Mouse (Mus musculus) midbrain, embryonic 11.5 days (tissue): ENCODE results near the gene Mex3d. TPM values are rescaled to one million over a fixed set of nuclear protein-coding genes. Genes with fewer than 3 reads are reported as not detected.

Source experiments
- ATAC-seq: fragments of 200-750 bp; cut with Nextera tagmentation; 2 replicates; pipeline ENCODE4 v1.8.0; 2017; ENCODE audit warnings: moderate TSS enrichment, moderate library complexity; ENCODE audit not compliant: low FRiP score
- DNase-seq: peaks from one replicate; pipeline ENCODE4 v3.0.0; 2015; ENCODE audit warnings: low spot score; ENCODE audit errors: missing footprints
- H3K27ac ChIP-seq: fragments of 300-500 bp; sonication (generic); 2 replicates; pipeline ENCODE4 v1.5.1; 2014; ENCODE audit warnings: low read depth, low read length
- H3K27me3 ChIP-seq: fragments of 300-500 bp; sonication (generic); 2 replicates; pipeline ENCODE4 v1.6.1; 2014; ENCODE audit warnings: mild to moderate bottlenecking, low read length, moderate library complexity, mixed read lengths; ENCODE audit not compliant: control insufficient read depth, insufficient read depth
- H3K36me3 ChIP-seq: fragments of 300-500 bp; sonication (generic); 2 replicates; pipeline ENCODE4 v1.6.1; 2014; ENCODE audit warnings: mild to moderate bottlenecking, low read length, moderate library complexity, mixed read lengths; ENCODE audit not compliant: control insufficient read depth, insufficient read depth
- H3K4me1 ChIP-seq: fragments of 300-500 bp; sonication (generic); 2 replicates; pipeline ENCODE4 v1.6.1; 2014; ENCODE audit warnings: low read length; ENCODE audit not compliant: control insufficient read depth, insufficient read depth
- H3K4me2 ChIP-seq: fragments of 300-500 bp; sonication (generic); 2 replicates; pipeline ENCODE4 v1.6.1; 2014; ENCODE audit warnings: mild to moderate bottlenecking, moderate library complexity
- H3K4me3 ChIP-seq: fragments of 300-500 bp; sonication (generic); 2 replicates; pipeline ENCODE4 v1.5.1; 2014; ENCODE audit warnings: low read depth, low read length
- H3K9ac ChIP-seq: fragments of 300-500 bp; sonication (generic); 2 replicates; pipeline ENCODE4 v1.6.1; 2014; ENCODE audit warnings: low read length
- H3K9me3 ChIP-seq: fragments of 300-500 bp; sonication (generic); 2 replicates; pipeline ENCODE4 v1.6.1; 2016; ENCODE audit warnings: low read length; ENCODE audit not compliant: control insufficient read depth
- WGBS: fragments of 180-500 bp; shearing (Covaris S2); extraction: QIAGEN DNeasy Blood & Tissue Kit; methylation state at CpG from one replicate; pipeline ENCODE4 v1.1.7; 2014; 5-methylcytosine and 5-hydroxymethylcytosine counted together
- polyA plus RNA-seq: library from polyadenylated mRNA; unstranded; fragments of >200 nt; fragmentation: Nextera tagmentation; extraction: Ambion mirVana; gene quantifications from 2 replicates; pipeline ENCODE4 v1.2.1, GENCODE M21; 2014

The Mex3d gene
- polyA plus RNA-seq, 1 experiment from 2014 or later: 11.8 TPM

DNA sequence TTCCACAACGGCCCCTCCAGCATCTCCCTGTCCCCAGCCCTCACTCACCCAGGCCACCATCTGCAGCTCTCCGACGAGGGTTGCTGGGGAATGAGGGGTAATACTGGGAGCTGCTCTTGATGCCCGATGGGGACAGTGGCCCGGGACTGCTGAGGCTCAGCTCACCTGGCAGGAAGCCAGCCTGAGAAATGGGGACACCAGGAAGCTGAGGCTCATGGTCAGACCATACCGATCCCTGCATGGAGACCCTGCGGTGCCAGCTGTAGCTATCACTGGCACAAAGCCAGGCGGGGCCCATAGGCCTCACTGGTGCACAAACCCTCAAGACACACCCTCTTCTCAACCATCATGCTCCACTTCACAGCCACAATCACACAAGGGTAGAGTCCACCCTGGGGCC is 32.0 kb upstream of the Mex3d start:
- H3K27ac ChIP-seq: no peak overlapping the region
- no peak overlapping the region for H3K4me2 ChIP-seq
- 93% methylated on average over 8 of the region's 8 CpGs for WGBS
- H3K36me3 ChIP-seq: peaks cover 61% of the 10 kb centered on the region
- ATAC-seq (no peak), DNase-seq (no peak)
- H3K9ac ChIP-seq: no peak overlapping the region
- H3K4me3 ChIP-seq: no peak overlapping the region
- no peaks in the 10 kb centered on the region for H3K27me3 ChIP-seq
- no peaks in the 10 kb centered on the region for H3K9me3 ChIP-seq
- H3K4me1 ChIP-seq: no peaks in the 10 kb centered on the region; the same call in 1 of the 2 replicates

- no peaks in the 10 kb centered on the region; the same call in 1 of the 2 replicates for H3K4me1 ChIP-seq
- WGBS: 88% methylated on average over 3 of the region's 3 CpGs
- no peak for DNase-seq
- H3K27me3 ChIP-seq: no peaks in the 10 kb centered on the region
- no peak overlapping the region for H3K9ac ChIP-seq
- no peak overlapping the region for H3K4me3 ChIP-seq
- H3K4me2 ChIP-seq: no peak overlapping the region
- H3K36me3 ChIP-seq: peaks cover 64% of the 10 kb centered on the region
- no peaks in the 10 kb centered on the region for H3K9me3 ChIP-seq
- ATAC-seq: no peak
- H3K27ac ChIP-seq: no peak overlapping the region
Observed at GRCm38 (mm10) chr10:80418311-80418710, 30.9 kb upstream of the Mex3d start.

GRCm38 (mm10) chr10:80417841-80418240 is 30.4 kb upstream of the Mex3d start:
- Histone ChIP-seq H3K9me3 (no peaks in the 10 kb centered on the region), H3K36me3 (peaks cover 68% of the 10 kb centered on the region), H3K27me3 (no peaks in the 10 kb centered on the region), H3K4me2 (no peak overlapping the region), H3K4me1 (no peaks in the 10 kb centered on the region; the same call in 1 of the 2 replicates), H3K27ac (no peak overlapping the region), H3K9ac (no peak overlapping the region), H3K4me3 (no peak overlapping the region)
- ATAC-seq (no peak), DNase-seq (no peak)
- 96% methylated on average over 1 of the region's 1 CpGs for WGBS

DNA sequence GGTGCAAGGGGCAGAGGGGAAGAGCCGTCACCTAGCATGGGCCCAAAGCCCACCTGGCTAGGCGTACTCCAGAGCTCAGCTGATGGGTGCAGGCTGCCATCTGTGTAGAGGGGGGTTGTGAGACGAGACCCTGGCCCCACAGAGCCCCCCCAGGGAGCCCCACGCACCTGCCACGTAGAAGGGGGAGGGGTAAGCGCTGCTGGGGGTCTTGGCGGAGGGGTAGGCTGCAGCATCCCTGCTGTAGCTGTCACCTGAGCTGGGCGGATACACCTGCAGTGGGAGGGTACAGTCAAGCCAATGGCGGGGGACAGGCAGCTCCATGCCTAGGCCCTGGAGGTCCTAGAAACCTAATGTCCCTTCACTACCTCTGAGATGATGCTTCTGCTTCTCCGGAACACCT is 29.9 kb upstream of the Mex3d start:
- Histone ChIP-seq H3K9me3 (no peaks in the 10 kb centered on the region), H3K4me1 (no peaks in the 10 kb centered on the region; the same call in 1 of the 2 replicates), H3K4me2 (no peak overlapping the region), H3K27me3 (no peaks in the 10 kb centered on the region), H3K4me3 (no peak overlapping the region), H3K36me3 (peaks cover 72% of the 10 kb centered on the region), H3K27ac (no peak overlapping the region), H3K9ac (no peak overlapping the region)
- 99% methylated on average over 10 of the region's 10 CpGs for WGBS
- no peak for ATAC-seq
- DNase-seq: no peak

DNA sequence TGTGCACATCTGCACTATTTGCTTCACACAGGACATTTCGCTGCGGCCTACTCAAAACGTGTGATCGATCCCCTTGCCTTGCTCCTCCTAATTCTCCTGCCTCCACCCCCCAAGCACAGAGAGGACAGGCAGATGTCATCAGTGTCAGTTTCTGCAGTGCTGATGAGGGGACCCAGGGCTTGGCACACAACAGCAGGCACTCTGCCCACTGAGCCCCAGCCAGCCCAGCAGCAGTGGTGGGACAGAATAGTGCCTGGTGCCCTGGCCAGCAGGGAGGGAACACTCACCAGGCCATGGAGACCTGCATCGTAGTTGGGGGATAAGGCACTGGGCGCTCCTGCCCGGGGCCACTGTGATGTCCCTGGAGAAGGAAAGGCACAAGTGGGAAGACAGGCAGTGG is 28.1 kb upstream of the Mex3d start:
- no peaks in the 10 kb centered on the region for H3K27me3 ChIP-seq
- ATAC-seq (no peak), DNase-seq (no peak)
- peaks cover 81% of the 10 kb centered on the region for H3K36me3 ChIP-seq
- no peaks in the 10 kb centered on the region for H3K9me3 ChIP-seq
- no peak overlapping the region for H3K27ac ChIP-seq
- no peak overlapping the region for H3K9ac ChIP-seq
- no peak overlapping the region for H3K4me2 ChIP-seq
- no peaks in the 10 kb centered on the region; the same call in 1 of the 2 replicates for H3K4me1 ChIP-seq
- WGBS: 90% methylated on average over 7 of the region's 7 CpGs
- H3K4me3 ChIP-seq: no peak overlapping the region

- H3K9me3 ChIP-seq: no peaks in the 10 kb centered on the region
Observed at GRCm38 (mm10) chr10:80412656-80413541, 25.4 kb upstream of the Mex3d start.

DNA sequence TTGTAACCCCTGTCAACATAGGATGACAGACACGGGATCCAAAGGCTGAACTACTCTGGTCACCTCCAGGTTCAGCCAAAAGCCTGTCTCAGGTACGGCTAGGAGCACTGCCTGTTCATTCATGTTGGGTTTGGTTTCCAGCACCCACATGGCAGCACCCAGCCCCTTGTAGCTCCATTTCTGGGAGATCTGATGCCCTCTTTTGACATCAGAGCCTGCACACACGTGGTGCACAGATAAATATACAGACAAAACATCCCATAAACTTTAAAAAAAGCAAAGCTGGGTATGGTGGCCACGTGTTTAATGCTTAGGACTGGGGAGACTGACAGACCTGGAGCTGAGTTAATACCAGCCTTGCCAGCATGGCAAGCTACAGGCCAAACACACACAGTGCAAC is 20.5 kb upstream of the Mex3d start:
- peaks cover 34% of the 10 kb centered on the region for H3K36me3 ChIP-seq
- ATAC-seq (no peak), DNase-seq (no peak)
- no peaks in the 10 kb centered on the region for H3K9me3 ChIP-seq
- no peak overlapping the region for H3K4me3 ChIP-seq
- no peak overlapping the region for H3K4me2 ChIP-seq
- no peak overlapping the region for H3K9ac ChIP-seq
- no peak overlapping the region for H3K27ac ChIP-seq
- WGBS: 56% methylated on average over 4 of the region's 4 CpGs
- no peaks in the 10 kb centered on the region for H3K27me3 ChIP-seq
- peaks cover 16% of the 10 kb centered on the region for H3K4me1 ChIP-seq

More at GRCm38 (mm10) chr10:80412656-80413541, 25.4 kb upstream of the Mex3d start:
- no peaks in the 10 kb centered on the region for H3K27me3 ChIP-seq
- H3K4me2 ChIP-seq: no peak overlapping the region
- WGBS: 91% methylated on average over 44 of the region's 44 CpGs
- no peaks in the 10 kb centered on the region for H3K4me1 ChIP-seq
- DNase-seq (no peak), ATAC-seq (no peak)
- no peak overlapping the region for H3K9ac ChIP-seq
- no peak overlapping the region for H3K4me3 ChIP-seq
- peaks cover 61% of the 10 kb centered on the region for H3K36me3 ChIP-seq
- no peak overlapping the region for H3K27ac ChIP-seq

DNA sequence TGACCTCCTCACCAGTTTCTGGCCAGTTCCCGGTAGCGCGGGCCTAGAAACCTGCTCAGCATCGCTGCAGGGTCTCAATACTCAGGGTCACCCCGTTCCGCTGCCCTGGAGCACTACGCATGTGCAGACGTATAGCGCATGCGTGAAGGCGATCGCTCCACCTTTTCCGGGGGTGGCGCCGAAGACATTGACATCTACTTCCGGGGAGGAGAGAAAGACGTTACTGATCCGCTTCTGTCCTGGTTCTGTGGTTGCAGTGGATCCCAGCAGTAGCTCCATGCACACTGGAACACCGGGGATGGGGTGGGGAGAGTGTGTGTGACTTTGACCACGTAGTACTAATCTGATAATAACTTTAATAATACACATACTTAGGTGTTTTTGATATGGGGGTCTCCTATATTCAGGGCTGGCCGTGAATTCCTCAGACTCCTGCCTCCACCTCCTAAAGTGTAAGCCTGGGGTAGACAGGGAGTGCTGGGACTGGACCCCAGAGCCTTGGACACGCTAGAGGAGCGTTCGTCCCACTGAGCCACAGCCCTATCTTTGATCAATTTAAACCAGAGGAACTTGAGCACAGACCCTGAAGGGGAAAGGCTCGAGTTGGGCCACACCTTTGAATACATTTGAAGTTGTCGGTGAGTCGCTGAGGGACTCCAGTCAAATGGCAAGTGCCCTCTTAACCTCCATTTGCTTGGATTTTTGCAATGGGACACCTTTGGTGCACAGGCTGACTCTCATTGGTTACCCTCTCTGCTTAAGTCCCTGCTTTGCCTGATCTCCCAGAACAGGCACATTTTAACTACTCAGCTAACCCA is 19.4 kb upstream of the Mex3d start, which contains the start of gene Uqcr11:
TSS of gene Uqcr11 (minus strand) at position 147 of the 818 bp plus-strand sequence.
- H3K9ac ChIP-seq: peak within 1 kb of the TSS; percentile 88
- no peaks in the 10 kb centered on the region for H3K9me3 ChIP-seq
- 2% methylated on average over 27 of the region's 27 CpGs for WGBS
- H3K4me1 ChIP-seq: peaks cover 16% of the 10 kb centered on the region
- ATAC-seq (peak; percentile 78), DNase-seq (peak; percentile 99)
- peaks cover 30% of the 10 kb centered on the region for H3K36me3 ChIP-seq
- H3K4me3 ChIP-seq: peak within 1 kb of the TSS; percentile 83
- H3K27me3 ChIP-seq: no peaks in the 10 kb centered on the region
- peak within 1 kb of the TSS; percentile 50 for H3K27ac ChIP-seq
- H3K4me2 ChIP-seq: peak within 1 kb of the TSS; percentile 95
